Mouse (Mus musculus): ENCODE results near the gene Comt.

- TF ChIP-seq CTCF (IDR thresholded peaks at IDR 0.05; ENCODE audit: low read depth, low read length) = no peak
- no peak for TF ChIP-seq GATA1 (IDR thresholded peaks at IDR 0.05; ENCODE audit: borderline replicate concordance, low read length)
- TF ChIP-seq POLR2AphosphoS5 (IDR thresholded peaks at IDR 0.05; ENCODE audit: insufficient replicate concordance, low read depth, low read length) = no peak
Measured at GRCm38 (mm10) chr16:18405091-18405854, 21.4 kb downstream of the Comt start.
